Mouse (Mus musculus) left cerebral cortex, postnatal 14 days (tissue): ENCODE results near the gene Ccl7. TPM values are rescaled to one million over a fixed set of nuclear protein-coding genes. Genes with fewer than 3 reads are reported as not detected.

ENCODE experiments used
- DNase-seq, 2 experiments: peaks; one replicate each; pipeline ENCODE4 v3.0.0; 2021 to 2022; ENCODE audit warnings: low spot score in 2 of 2, mixed read lengths in 1 of 2
- intact Hi-C: fragments of 180-260 bp; cut with DNase I; formaldehyde crosslinking; loops from one replicate; pipeline ENCODE4 v1.15.1; 2025
- total RNA-seq, 2 experiments: library from RNA; stranded (reverse); gene quantifications; 2 replicates each; pipeline ENCODE4 v1.2.3; 2021

The Ccl7 gene
- total RNA-seq, 2 experiments from 2014 or later = 0.59 TPM; not detected in 1

DNA sequence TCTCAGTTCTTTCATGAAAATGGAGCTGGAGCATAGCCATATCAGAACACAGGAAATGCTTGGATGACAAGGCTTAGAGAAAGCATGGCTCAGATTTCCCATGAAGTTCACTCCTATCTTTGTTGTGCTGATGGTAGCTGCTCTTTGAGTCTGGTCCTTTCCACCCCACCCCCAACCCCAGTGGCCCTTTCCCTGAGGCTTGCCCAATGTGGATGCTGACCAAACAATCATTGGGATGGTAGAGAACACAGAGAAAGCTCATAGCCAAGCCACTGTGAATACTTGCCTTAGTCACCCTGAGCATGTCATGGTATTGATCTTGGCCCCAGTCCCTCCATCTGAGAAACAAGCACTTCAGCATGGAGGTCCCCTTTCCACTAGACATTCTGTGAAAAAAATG is 13.4 kb upstream of the Ccl7 start:
- no peak for DNase-seq
- intact Hi-C loops = no loop called here

DNA sequence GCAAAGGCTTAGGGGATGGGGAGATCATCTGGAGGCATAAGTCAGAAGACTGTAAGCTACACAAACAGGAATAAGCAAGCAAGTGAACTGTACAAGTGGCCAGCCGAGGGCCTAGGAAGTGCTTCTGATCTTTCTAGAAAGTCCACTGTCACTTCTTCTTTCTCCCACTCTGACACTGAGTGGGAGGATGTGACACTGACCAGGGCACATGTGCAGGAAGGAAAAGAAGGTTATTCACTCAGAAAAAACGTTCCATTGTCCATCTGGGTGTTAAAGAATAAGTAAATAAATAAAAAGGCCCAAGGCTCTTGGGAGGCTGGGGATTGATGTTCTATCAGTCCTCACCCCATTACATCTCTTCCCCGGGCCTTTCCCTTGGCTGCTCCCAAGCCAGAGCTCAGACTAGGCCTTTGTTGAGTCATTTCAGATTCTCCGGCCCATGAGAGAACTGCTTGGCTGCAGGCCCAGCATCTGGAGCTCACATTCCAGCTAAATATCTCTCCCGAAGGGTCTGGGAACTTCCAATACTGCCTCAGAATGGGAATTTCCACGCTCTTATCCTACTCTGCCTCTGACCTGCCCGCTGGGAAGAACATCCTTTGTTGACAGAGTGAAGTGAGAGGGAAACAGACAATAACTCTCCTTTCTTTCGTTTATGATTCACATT is 12.7 kb upstream of the Ccl7 start:
- intact Hi-C loops = no loop called here
- peak in 1 of 2 experiments; percentile 14 for DNase-seq

- intact Hi-C loops = no loop called here
- no peak for DNase-seq
Observed at GRCm38 (mm10) chr11:82034446-82034845, 11.1 kb upstream of the Ccl7 start.

- intact Hi-C loops = loop anchor here (5.0 kb wide), 1 partner anchor 38 kb away; no protein-coding TSS in a partner anchor
- peak; percentile 55 to 65 for DNase-seq
Observed at GRCm38 (mm10) chr11:82035356-82035755, 10.2 kb upstream of the Ccl7 start, which contains the start of gene Ccl2. Ccl2 (plus strand) TSS chr11:82035571.

GRCm38 (mm10) chr11:82035857-82036256 is 9.7 kb upstream of the Ccl7 start:
- intact Hi-C loops = loop anchor here (5.0 kb wide), 1 partner anchor 39 kb away; no protein-coding TSS in a partner anchor
- DNase-seq = no peak

DNA sequence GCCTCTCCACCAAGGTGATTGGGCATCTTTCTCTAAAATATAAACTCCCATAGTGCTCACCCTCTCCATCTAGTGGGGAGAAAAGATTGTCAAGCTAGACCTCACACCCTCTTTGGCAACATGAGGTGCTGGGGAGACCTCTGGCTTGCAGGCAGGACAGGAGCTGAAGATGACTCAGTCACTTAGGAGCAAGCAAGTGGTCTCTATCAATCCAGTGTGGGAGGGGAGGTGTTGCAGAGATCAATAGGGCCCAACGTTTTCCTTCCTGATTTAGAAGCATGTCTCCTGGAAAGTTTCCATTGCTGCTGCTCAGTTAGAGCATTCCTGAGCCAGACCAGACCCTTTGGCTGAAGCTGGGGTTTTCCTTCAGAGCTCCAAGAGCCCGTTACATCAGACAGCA is 7.0 kb upstream of the Ccl7 start, which contains the start of gene Gm17268:
Gene Gm17268, minus strand, starts transcription at position 28 of the 400 bp plus-strand sequence.
- DNase-seq = no peak
- intact Hi-C loops = loop anchor here (5.0 kb wide), 1 partner anchor 41 kb away; no protein-coding TSS in a partner anchor

DNA sequence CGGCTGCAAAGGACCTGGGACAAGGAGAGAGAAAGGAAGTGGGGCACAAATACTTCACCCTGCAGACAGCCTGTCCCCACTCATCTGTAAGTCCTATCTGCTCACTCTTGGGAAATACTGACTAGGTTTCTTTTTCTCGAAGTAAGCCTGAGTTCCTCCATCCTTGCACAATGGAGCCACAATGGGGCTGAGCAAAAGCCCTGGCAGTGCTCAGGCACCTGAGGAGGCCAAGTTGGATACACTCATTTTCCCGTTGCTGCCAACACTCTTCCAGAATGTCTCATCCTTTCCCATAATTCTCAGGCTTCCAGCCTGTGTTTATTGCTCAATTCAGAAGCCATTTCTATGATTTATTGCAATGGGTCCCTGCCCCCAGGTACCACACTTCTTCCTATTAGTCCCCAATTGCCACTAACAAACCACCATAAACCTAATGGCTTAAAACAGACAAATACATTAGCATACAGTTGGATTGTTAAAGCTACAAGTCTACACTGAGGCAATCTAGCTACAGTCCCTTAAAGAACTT is 6.3 kb upstream of the Ccl7 start:
- intact Hi-C loops = loop anchor here (5.0 kb wide), 1 partner anchor 42 kb away; no protein-coding TSS in a partner anchor
- no peak for DNase-seq

GRCm38 (mm10) chr11:82041671-82042080 is 3.8 kb upstream of the Ccl7 start:
- intact Hi-C loops = no loop called here
- peak in 1 of 2 experiments; percentile 9 for DNase-seq

- DNase-seq = peak; percentile 36 to 48
- intact Hi-C loops = loop anchor here (5.0 kb wide), 1 partner anchor 129 kb away; no protein-coding TSS in a partner anchor
Observed at GRCm38 (mm10) chr11:82047746-82048415, 2.4 kb downstream of the Ccl7 start.

DNA sequence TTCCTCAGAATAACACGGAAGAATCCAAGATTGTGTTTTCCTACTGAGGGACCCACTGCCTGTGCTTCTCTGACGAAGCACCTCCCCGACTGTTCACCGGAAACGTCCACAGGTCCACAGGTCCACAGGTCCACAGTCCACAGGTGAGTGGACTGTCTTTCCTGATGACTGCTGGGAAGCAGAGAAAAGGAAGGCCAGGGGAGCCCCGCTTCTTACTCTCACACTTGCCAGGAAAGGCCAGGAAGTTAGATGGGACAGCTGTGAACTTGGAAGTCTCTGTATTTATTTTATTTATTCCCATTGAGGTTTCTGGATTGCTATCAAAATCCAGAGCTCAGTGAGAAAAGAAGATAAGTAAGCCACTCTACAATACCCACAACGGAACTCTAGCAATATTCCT is 8.3 kb downstream of the Ccl7 start:
- intact Hi-C loops = no loop called here
- no peak for DNase-seq

DNA sequence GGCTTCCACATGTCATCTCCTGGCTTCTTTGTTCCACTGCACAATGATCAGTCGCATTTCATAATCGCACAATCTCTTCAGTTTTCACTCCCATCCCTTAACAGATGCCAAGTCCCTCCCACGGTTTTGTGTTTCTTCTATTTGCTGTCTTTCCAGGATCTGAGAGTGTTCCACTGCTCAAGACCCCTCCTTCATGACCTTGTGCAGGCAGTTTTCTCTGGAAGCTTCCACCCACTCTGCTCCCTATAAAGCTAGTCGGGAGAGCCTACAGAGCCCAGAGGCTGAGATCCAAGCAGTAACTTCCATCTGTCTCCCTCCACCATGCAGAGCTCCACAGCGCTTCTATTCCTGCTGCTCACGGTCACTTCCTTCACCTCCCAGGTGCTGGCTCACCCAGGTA is 12.1 kb downstream of the Ccl7 start, which contains the start of gene Ccl11:
Gene Ccl11, plus strand, starts transcription at position 178 of the 400 bp plus-strand sequence.
- intact Hi-C loops = no loop called here
- peak; percentile 42 to 68 for DNase-seq

GRCm38 (mm10) chr11:82062226-82062625 is 16.7 kb downstream of the Ccl7 start:
- intact Hi-C loops = no loop called here
- DNase-seq = no peak

DNA sequence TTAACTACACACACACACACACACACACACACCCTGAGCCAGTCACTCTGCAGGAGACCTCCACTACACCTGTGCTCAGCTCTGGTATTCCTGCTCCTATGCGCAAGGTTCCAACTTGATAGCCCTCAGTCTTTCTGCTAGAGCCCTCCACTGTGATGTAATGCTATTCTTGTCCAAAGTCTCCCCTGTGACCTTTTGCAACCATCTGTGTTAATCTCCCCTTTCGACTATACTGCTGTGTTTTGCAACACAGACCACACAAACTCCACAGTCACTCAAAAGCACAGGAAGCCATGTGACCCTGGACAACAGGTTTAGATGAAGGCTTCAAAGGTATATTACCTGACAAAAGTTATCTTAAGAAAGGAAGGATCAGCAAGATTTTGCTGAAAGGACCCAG is 17.9 kb downstream of the Ccl7 start:
- intact Hi-C loops = no loop called here
- no peak for DNase-seq

GRCm38 (mm10) chr11:82066953-82067571 is 21.6 kb downstream of the Ccl7 start:
- intact Hi-C loops = no loop called here
- no peak for DNase-seq

GRCm38 (mm10) chr11:82071076-82071475 is 25.6 kb downstream of the Ccl7 start:
- intact Hi-C loops = no loop called here
- DNase-seq = no peak

GRCm38 (mm10) chr11:82072374-82072773 is 26.9 kb downstream of the Ccl7 start:
- intact Hi-C loops = no loop called here

GRCm38 (mm10) chr11:82072984-82073383 is 27.5 kb downstream of the Ccl7 start:
- DNase-seq = no peak
- intact Hi-C loops = no loop called here

More at GRCm38 (mm10) chr11:82072374-82072773, 26.9 kb downstream of the Ccl7 start:
- peak in 1 of 2 experiments; percentile 22 for DNase-seq

- intact Hi-C loops = no loop called here
- DNase-seq = no peak
Observed at GRCm38 (mm10) chr11:82073686-82074085, 28.2 kb downstream of the Ccl7 start.

- intact Hi-C loops = no loop called here
- no peak for DNase-seq
Observed at GRCm38 (mm10) chr11:82077031-82077430, 31.5 kb downstream of the Ccl7 start.
